Mouse (Mus musculus): ENCODE results near the gene Disp1.

The Disp1 gene

DNA sequence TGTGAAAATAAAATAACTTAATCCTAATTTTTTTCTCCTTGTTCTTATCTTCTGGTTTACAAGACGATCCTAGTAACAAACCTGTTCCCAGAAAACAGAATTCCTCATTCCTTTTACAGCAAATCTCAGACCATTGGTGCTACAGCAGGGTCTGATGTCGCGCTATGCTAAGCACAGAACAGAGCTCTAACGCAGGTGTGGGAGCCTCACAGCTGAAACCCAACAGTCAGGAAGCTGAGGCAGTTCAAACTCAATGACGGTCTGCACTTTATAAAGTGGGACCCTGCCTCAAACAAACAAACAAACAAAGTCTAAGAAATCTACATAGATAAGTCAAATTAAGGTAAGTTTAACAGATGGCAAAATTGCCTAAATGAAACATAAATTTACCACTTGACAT, 20.4 kb downstream of the Disp1 start:
- no peak for DNase-seq

DNA sequence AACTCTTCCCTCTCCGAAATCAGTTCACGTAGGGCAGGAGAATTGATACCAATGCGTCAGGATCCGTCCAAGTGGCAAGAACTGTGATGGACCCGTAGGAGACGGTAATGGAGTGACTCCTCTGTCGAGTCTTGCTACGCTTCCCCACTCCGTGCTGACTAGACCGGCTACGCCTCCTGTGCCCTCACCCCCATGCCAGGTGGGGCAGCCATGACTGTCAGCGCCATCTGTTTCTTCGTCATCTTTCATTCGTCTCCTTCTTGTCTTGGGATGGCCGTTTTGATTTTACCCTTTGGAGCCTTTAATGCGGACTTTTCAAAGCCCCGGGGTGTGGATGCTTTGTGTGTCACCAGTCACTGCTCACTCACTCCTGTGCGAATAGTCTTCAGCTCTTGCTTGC, 26.6 kb downstream of the Disp1 start:
- DNase-seq, result no peak

DNA sequence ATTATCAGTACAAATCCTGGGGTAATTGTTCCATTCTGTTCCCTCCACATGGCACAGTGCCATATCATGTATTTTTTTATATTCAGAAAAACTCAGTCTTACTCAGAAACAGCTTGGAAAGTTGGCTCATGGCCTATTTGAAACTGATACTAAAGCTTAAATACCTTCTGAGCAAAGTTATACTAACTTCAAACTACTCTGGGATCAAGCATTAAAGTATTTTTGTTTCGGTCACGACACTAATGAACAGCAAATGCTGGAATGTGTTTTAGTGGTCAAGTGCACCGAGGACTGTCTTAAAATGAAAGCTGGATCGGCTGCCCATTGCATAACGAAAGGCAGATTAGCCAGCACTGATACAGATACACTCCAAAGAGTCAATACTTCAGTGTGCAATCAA, 27.2 kb downstream of the Disp1 start:
- DNase-seq, result no peak

DNA sequence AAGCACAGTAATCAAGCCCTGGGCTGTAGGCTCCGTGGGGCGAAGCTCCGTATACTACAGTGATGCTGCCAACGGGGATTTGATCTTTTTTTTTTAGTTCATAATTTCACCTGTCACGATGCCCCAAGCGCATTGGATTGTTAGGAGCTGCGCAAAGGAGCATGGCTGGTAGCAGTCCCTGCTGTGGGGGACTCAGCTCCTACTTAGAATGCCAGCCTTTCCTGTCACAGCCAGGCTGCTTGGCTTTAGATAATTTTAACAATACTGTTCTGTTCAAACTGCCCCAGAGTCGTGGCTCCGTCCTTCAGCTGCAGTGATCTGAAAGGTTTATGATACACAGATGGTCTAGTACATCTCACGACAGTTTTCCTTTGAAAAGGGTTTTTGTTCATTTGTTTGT, 29.9 kb downstream of the Disp1 start:
- DNase-seq, result no peak

DNA sequence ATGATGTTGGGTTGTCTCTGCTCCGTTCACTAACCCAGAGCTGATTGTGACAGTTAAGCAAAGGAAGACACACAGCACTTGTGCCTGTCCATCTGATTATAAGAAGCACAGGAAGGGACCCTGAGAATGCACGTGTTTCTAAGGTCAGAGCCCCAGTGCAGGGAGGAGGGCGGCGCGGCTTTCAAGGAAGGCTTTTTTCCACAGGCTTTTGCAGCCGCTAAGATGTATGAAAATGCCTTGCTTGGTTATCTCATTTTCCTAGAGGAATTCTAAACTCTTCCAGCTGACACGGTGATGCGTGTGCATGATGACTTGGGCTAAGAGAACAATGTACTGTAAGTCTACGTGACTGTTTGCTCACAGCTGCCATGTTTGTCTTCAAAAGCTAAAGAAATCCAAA, 30.9 kb downstream of the Disp1 start:
- no peak for DNase-seq

DNA sequence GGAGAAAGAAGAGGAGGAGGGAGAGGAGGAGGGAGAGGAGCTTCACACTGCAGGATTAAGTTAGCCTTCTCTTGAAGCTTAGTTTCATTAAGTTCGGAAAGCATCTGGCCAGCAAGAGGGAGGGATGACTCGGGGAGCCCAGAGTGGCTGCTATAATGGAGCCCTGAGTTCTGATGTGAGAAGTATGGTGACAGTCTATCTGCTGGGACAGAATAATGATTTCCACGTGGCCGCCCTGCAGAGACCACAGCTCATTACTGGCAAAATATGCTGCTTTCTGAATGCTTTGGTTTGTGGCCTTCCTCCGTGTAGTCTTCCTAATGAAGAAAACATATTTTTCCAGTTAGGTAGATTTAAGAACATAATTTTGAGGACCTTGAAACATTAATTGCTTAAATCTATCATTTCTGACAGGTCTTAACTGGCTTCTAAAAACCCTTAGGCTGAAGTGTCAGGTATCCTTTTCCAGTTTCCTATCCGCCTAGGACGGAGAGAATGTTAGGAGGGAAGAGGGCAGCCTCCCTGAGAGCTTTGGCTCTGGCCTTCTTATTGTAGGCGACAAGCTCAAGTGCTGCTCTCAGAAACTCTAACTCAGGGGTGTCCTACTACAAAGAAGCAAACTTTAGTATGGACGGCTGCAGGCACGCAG, 32.2 kb downstream of the Disp1 start:
- no peak for DNase-seq

DNA sequence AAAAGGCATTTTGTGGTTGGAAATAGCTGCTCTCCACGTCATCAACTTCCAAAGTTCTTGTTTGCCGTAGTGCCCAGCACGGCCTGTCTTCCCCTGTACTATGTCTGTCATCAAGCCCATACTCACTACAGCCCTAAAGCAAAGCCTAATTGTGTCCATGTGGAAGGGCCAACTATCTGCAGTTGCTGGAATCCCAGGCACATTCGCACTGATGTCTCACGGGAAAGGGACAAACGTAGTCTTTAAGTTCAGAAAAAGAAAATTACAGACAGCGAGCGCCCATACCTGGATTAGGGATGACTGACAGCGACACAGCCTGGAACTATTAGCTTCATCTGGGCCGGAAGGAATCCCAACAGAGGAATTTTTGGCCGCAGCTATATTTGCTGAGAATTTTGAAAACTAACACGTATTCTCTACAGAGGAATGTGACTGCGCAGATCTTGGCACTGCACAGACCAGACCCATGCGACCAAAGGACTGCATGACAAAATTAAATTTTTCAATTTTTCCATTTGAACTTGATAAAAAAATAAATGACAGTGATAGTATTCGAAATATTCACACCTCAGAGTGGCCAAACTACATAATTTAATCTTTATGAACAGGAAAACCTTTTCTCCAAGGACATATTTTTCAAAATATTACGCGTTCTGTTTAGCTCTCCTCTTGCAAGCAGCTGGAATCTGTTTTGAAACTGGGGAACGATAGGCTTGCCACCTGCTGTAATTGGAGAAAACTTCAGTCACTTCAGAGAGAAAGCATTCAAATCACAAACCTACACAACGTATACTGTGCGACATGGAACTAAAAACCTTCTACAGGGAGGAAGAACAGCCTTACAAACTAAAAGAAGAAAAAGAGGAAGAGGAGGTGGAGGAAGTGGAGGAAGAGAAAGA, 33.0 kb downstream of the Disp1 start:
- DNase-seq, result no peak

DNA sequence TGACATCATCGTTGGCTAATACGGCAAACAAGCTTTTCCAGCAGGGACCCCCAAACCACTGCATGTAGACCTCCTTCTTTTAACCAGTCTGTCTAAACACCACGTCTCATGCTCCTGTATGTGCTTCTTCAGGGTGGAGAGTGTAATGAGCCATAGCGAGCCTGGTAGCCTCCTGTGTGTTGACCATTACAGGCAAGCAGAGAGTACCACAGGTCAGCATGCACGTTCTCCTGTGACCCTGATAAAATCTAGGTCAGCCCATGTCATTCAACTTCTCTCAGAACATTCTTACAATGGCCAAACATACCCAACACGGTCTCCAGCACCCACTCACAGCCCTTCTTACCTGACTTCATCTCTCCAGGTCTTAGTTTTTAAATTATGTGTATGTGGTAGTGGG, 35.8 kb downstream of the Disp1 start:
- no peak for DNase-seq

DNA sequence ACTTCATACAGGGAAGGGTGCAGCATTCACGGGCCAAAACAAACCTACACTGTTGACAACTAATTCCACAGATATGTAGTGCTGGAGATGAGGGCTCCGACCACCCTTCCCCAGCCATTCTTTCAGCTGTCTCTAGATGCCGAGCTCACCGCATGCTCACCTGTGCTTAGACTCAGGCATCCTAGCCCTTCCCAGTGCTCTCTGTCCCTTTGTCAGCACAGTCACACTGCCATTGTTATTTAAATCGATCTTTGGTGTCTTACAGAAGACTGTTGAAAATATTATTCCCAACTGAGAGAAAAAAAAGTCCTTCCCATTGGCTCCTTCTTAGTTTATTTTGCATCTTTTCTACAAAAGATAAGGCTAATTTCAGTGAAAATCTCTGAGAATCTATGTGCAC, 36.6 kb downstream of the Disp1 start:
- DNase-seq, result no peak

DNA sequence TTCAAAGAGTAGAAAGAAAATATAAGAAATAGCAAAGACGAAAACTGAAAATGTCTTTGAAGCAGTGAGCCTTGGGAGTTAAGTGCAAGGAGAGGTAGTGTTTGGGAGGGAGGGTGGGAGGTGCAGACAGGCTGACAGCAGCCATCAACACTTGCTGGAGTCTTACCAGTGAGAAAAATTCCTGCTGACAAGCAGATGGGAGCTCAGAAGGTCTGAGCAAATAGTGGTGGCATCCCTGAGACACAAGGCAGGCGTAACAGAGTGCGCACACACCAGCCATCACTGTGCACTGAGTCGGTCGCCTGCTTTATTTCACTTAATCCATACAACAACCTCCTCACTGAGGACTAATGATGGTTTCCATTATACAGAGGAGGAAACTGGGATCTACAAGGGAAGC, 37.8 kb downstream of the Disp1 start:
- DNase-seq, result no peak

DNA sequence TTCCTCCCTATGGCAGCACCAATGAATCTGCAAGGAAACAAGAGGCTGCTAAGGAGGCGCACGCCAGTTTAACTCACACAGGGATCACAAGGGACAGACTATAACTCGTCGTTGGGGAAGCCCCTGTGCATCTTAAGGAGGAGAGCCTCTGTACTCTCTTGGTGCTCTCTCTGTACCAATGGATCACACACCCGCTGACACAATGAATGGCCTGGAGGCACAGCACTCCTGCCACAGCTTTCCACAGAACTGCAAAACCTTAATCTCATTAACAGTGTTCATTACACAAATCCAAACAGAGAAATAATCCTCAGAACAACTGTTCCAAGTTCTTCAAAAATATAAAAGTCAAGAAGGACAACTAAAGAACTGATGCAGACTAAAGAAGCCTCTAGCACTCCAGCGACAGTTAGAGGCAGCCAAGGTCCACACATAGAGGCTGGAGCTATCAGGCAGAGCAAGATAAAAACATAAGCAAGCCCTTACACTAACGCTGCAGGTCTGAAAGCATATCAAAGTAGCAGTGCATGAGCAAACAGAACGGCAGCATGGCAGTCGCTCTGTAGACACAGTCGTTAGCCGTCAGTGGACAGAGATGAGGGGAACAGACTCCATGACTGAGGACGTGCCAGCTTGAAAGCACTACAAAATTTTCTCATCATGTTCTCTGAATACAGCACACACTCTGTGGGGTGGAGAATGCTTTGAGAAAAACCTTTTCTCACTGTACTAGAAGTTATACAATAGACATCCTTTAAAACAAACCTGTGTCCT, 38.5 kb downstream of the Disp1 start:
- DNase-seq, result no peak

DNA sequence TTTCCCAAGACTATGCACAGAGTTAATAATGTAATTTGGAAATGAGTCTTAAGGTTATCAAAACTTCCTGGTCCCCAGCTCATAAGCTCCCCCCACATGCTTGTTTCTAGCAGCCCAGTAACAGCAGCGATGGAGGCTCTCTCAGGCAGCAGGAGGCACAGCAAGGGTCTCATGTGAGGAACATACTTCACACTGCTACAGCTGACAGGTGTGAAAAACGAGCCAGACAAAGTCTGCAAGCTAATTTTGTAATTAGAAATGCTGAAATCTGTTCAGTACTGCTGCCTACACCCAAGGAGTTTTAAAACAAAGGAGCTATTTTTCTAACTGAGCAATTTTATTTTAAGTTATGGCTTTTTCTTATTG, 40.3 kb downstream of the Disp1 start:
- no peak for DNase-seq

DNA sequence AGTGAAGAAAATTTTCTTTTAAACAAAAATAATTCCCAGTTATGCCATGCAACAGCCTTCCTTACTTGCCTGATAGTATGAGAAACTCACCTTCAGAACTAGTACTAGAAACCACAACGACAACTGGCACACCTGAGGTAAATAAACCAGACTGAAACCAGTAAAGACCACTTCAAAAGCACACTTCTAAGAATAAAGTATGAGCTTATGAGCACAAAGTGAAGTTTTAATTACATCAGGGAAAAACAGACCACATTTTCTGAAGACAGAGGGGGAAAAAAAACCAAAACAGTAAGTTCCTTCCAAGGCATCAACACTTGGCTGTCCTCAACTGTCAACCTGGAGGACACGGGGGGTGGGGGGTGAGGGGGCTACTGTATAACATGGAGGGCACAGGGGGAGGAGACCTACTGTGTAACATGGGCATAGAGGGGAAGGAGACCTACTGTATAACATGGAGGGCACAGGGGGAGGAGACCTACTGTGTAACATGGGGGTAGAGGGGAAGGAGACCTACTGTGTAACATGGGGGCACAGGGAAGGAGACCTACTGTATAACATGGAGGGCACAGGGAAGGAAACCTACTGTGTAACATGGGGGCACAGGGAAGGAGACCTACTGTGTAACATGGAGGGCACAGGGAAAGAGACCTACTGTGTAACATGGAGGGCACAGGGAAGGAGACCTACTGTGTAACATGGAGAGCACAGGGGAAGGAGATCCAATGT, 40.9 kb downstream of the Disp1 start:
- no peak for DNase-seq

DNA sequence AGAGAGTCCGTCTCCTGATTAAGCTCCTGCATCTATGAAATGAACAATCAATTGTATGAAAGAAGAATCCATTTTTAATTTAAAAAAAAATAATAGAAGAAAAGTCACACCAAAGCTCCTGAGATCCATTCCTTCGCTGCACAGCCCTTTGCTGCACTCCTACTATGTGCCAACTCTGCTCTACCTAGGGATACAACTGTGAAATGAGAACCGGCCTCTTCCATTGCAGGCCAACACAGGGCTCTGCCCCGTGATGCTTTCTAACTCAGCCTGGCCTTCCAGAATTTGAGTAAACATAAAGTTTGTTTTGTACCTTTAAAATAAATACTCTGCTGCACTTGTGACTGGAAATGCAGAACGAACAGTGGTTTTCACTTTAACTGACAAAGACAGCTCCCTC, 42.0 kb downstream of the Disp1 start:
- no peak for DNase-seq

DNA sequence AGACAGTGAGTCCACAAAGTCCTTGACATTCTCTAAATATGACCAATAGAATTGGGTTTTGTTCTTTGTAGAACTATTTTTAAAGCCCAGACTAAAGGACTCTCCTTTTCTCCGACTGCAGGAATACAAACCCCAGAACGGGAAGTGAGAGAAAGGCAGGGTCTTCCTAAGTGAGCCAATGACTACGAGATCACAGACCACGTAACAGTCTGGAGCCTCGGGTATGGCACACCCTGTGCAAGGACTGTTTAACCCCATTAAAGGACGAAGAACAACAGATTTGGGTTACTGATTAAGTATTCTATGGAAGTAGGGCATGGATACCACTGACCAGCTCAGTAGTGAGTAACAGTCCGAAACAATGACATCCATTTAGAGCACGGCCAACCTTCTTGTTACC, 46.1 kb downstream of the Disp1 start:
- no peak for DNase-seq

DNA sequence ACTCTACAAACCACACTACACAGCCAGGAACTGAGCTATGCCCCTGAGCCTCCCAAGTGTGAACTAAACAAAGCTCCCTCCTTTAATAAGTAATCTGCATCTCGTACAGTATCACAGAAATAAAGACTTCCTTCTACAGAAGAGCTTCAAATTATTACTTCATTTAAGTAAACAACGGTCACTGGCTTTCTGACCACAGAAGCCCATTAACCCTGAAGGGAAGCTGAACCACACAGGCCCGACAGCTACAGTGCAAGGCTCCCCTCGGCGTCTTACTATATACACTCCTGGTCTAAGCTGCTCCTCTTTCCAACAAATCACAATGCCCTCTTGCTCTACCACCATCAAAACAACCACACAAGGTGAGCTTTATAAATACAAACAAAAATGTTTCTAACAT, 50.2 kb downstream of the Disp1 start:
- no peak for DNase-seq

DNA sequence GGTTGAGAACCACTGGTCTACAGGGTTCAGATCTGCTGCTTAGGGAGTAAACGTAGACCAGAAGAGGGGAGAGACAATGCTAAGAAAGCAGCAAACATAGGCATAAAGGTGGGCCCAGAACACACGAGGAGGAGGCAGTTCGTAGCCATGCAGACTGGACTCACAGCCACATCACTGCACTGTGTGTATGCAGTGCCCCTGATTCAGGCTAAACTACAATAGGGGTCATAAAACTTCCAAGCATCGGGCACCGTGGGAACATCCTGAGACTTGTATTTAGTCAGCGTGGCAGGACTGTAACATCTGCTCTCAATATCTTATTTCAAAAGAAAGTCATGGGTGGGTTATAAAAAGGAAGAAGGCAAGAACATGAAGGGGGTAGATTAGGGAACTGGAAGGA, 52.9 kb downstream of the Disp1 start:
- no peak for DNase-seq

DNA sequence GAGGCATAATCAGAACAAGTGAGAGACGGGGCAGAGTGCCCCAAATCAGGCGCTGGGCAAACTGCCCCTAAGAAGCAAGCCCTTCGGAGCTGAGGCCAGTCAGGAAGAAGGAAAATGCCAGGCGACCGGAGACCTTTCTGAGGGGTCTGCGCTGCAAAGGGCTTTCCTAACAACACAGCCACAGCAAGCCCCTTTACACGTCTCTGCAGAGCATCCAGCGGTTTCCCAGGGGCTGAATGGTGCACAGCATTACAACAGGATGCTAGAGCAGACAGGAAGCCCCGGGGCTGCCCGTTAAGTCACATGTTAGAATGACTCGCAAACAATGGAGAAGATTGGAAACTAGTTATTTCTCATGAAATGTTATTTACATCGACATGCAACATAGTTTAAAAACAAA, 53.5 kb downstream of the Disp1 start:
- DNase-seq, result no peak

DNA sequence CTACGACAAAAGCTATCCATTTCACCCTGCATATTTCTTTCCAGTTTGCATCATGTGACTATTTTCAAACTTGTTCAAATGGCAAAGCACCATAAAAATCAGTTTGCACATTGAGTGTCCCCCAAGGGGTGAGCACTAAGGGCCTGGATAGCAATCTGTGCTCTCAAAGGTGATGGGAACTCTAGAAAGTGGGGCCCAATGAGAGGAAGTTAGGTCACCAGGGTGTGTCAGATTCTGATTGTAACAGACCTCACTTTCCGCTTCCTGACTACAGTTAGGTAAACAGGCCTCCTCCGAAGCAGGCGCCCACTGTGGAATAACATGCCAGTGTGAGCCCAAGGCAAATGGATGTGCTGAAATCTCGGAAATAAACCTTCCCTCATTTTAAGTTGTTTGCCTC, 54.6 kb downstream of the Disp1 start:
- no peak for DNase-seq

DNA sequence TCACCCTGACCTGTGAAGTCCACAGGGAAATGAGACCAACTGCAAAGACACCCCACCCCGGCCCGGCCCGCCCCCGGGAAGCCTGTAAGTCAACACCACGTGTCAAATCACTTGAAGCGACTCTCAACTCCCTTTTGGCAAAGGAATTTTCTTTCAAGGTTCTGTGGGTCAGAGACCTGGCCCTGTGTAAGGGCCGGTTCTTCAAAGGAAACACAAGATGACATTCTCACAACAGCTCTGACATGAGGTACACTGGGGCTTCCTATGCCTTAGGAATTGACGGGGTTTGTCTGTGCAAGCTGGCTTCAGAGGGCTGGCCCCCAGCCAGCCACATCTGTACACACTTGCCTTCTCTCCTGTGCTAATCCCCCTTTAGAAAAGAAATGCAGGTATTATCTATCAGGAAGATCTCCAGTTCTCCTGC, 56.7 kb downstream of the Disp1 start:
- DNase-seq, result no peak

DNA sequence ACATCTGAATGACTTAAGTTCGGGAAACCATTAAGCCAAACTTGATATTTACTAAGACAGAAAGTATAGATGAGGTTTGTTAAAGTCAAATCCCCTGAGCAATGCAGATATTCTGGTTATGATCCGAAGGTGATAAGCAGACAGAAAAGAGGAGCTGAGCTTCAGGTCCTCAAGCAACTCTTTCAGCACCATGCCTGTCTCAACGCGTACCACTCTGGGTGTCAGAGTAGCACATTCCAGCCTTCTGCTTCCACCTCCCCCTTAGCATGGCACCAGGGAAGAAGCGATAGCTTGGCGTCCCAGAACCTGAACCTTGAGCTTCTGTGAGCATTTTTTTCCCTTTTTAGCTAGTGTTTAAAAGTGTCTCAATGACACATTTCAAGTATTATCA, 57.1 kb downstream of the Disp1 start:
- no peak for DNase-seq

DNA sequence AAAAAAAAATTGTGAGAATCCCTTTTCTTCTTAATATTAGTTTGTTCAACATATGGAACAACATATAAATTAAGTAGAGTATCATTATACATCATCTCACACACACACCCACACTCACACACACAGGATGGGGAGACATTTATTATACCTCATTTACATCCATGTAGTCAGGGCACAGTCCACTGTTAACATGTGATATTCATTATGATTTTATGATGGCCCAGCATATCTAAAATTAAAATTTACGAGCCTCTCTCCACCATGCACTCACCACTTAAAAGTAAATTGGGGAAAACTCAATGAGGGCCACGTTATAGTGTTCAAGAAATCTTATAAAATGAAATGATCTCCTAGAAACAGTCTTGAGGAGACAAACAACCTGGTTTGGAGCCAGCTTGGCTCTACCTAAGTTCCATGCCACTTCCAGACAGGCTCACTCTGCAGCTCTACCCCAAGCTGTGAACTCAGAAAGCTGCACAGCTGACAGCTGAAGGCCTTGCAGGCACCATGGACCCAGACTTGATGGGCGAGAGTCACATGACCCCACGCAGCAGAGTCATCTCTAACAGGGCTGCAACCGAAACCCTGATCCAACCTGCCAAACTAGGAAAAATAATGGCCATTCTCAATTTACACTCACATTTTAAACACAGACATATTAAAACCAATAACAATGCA, 57.7 kb downstream of the Disp1 start:
- no peak for DNase-seq

DNA sequence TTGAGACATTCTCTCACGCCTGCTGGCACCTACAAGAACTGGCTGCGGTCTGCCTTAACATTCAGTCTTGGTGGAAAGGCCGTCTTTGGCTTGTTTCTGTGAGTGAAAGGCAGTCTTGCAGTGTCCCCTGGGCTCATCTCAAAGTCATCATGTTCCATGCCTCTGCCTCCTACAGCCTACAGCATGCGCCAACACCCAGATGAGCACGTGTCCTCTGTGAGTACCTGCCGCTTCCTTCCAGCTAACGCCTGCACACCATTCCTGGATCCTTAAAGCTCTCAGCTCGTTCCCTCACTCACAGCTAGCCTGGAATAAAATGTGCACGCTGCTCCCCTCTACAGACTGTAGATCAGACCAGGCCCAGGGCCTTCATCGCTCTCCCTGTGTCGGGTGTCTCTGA, 60.3 kb downstream of the Disp1 start:
- no peak for DNase-seq
